Mouse (Mus musculus) hindbrain, embryonic 16.5 days (tissue): Measurements from ENCODE around the gene Olfr45. TPM values are rescaled to one million over a fixed set of nuclear protein-coding genes. Genes with fewer than 3 reads are reported as not detected.

Experiments used
- ATAC-seq: fragments of 200-750 bp; cut with Nextera tagmentation; 2 replicates; pipeline ENCODE4 v1.8.0; 2017; ENCODE audit warnings: moderate TSS enrichment, moderate library complexity
- H3K27ac ChIP-seq: fragments of 300-500 bp; sonication (generic); 2 replicates; pipeline ENCODE4 v1.5.1; 2014; ENCODE audit warnings: low read depth, mild to moderate bottlenecking, control low read depth, low read length, moderate library complexity
- H3K27me3 ChIP-seq: fragments of 300-500 bp; sonication (generic); replicated peaks from 2 replicates; pipeline ENCODE4 v1.6.1; 2014; ENCODE audit warnings: low read length; ENCODE audit not compliant: control insufficient read depth, insufficient read depth
- H3K36me3 ChIP-seq: fragments of 300-500 bp; sonication (generic); 2 replicates; pipeline ENCODE4 v1.6.1; 2014; ENCODE audit warnings: mild to moderate bottlenecking, low read length, moderate library complexity, mixed read lengths; ENCODE audit not compliant: control insufficient read depth, insufficient read depth
- H3K4me1 ChIP-seq: fragments of 300-500 bp; sonication (generic); 2 replicates; pipeline ENCODE4 v1.6.1; 2014; ENCODE audit warnings: low read depth, low read length; ENCODE audit not compliant: control insufficient read depth, insufficient read depth
- H3K4me2 ChIP-seq: fragments of 300-500 bp; sonication (generic); 2 replicates; pipeline ENCODE4 v1.6.1; 2014; ENCODE audit warnings: mild to moderate bottlenecking, low read length, control low read depth, moderate library complexity
- H3K4me3 ChIP-seq: fragments of 300-500 bp; sonication (generic); 2 replicates; pipeline ENCODE4 v1.5.1; 2014; ENCODE audit warnings: mild to moderate bottlenecking, low read length, control low read depth, moderate library complexity
- H3K9ac ChIP-seq: fragments of 300-500 bp; sonication (generic); 2 replicates; pipeline ENCODE4 v1.6.1; 2014; ENCODE audit warnings: low read depth, mild to moderate bottlenecking, control low read depth, low read length, moderate library complexity
- H3K9me3 ChIP-seq: fragments of 300-500 bp; sonication (generic); 2 replicates; pipeline ENCODE4 v1.6.1; 2014; ENCODE audit warnings: mild to moderate bottlenecking, low read length, moderate library complexity; ENCODE audit not compliant: control insufficient read depth
- WGBS: fragments of 180-500 bp; shearing (Covaris S2); extraction: QIAGEN DNeasy Blood & Tissue Kit; methylation state at CpG from one replicate; pipeline ENCODE4 v1.1.7; 2014; 5-methylcytosine and 5-hydroxymethylcytosine counted together
- polyA plus RNA-seq: library from polyadenylated mRNA; unstranded; fragments of >200 nt; fragmentation: Nextera tagmentation; extraction: Ambion mirVana; gene quantifications from 2 replicates; pipeline ENCODE4 v1.2.1, GENCODE M21; 2015

The Olfr45 gene
- polyA plus RNA-seq, 1 experiment from 2014 or later = not detected

DNA sequence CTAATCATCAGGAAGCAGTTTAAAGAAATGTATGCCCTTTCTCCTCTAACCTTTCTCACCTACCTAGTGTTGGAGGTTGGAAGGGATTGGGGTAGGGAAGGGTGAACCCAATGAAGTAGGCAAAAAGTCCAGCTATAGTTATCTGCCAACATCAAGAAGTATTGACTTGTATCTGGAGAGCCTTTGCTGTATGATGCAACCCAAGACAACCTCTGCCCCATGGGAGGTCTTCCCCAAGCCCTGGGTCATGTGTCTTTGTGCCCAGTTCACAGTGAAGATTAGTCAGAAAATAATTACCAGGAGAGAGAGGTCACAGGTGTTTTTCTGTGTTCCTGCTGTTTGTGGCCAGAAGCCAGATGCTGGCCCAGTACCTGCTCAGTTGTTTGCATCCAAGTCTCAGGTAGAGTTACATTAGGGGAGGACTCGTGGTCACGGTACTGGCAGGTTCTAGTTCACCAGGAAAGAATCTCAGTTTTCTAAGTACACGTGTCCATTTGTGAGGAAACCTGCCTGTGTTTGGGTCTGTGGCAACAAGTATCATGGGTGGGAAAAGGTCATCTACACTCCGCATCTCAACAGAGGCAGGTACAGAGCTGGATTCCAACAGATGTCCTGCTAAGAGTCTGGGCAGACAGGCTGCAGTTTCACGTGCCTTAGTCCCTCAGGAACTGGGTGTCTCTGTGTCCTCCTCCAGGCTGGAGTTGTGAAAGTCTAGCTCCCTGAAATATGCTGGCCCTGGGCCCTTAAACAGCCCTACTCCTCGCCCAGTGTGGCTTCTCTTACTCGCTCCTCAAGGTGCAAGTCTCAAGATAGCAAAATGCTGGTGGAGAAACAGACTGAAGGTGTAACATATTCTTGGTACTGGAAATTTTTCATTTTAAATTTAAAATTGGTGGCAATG lies 35.7 kb downstream of the Olfr45 start:
- 84% methylated on average over 7 of the region's 7 CpGs for WGBS
- Histone ChIP-seq H3K9me3 (no peaks in the 10 kb centered on the region), H3K27me3 (no peaks in the 10 kb centered on the region)

DNA sequence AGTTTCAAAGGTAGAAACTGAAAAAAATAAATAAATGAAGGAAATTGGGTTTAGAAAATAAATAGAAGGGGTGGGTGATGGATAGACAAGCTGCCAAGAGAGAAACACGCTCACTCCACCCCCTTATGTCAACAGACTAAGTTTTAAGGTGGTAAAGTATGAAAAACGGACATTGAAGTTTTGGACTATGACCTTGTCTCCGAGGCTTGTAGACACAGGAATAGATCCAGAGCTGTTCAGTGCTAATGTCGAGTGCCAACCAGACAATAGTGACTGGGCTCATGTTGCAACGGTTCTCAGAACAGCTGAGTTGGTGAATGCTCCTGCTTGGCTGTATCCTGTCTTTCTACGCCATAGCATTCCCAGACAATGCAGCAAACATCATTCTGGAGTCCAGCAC lies 39.3 kb downstream of the Olfr45 start:
- WGBS = 81% methylated on average over 6 of the region's 6 CpGs
- Histone ChIP-seq H3K9ac (no peak overlapping the region), H3K4me2 (no peak overlapping the region), H3K4me1 (no peaks in the 10 kb centered on the region), H3K27ac (no peak overlapping the region), H3K36me3 (no peaks in the 10 kb centered on the region), H3K9me3 (no peaks in the 10 kb centered on the region), H3K4me3 (no peak overlapping the region), H3K27me3 (no peaks in the 10 kb centered on the region)
- no peak for ATAC-seq

More for the DNA sequence above, 35.7 kb downstream of the Olfr45 start:
- Histone ChIP-seq H3K4me2 (no peak overlapping the region), H3K4me3 (no peak overlapping the region), H3K36me3 (no peaks in the 10 kb centered on the region), H3K9ac (no peak overlapping the region), H3K4me1 (no peaks in the 10 kb centered on the region), H3K27ac (no peak overlapping the region)
- no peak for ATAC-seq

DNA sequence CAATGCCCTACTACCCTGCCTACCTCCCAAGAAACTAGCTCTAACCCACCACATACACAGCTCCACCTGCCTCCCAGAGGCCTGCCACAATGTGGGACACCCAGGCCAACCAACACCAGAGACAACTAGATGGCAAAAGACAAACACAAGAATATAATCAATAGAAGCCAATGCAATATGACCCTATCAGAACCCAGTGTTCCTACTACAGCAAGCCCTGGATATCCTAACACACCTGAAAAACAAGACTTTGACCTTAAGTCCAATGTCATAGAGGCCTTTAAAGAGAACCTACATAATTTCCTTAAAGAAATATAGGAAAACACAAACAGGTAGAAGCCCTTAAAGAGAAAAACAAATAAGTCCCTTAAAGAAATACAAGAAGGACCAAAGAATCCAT lies 43.8 kb downstream of the Olfr45 start:
- no peaks in the 10 kb centered on the region for H3K36me3 ChIP-seq
- no peaks in the 10 kb centered on the region; the same call in 1 of the 2 replicates for H3K9me3 ChIP-seq
- no peaks in the 10 kb centered on the region for H3K4me1 ChIP-seq
- no peak overlapping the region for H3K27ac ChIP-seq
- ATAC-seq = no peak
- H3K4me2 ChIP-seq = no peak overlapping the region
- H3K9ac ChIP-seq = no peak overlapping the region
- H3K4me3 ChIP-seq = no peak overlapping the region
- H3K27me3 ChIP-seq = no peaks in the 10 kb centered on the region

- Histone ChIP-seq H3K36me3 (no peaks in the 10 kb centered on the region), H3K9me3 (no peaks in the 10 kb centered on the region), H3K27me3 (no peaks in the 10 kb centered on the region), H3K4me2 (no peak overlapping the region), H3K9ac (no peak overlapping the region), H3K27ac (no peak overlapping the region), H3K4me3 (no peak overlapping the region), H3K4me1 (no peaks in the 10 kb centered on the region)
- 72% methylated on average over 2 of the region's 2 CpGs for WGBS
- ATAC-seq = no peak
These were observed 51.4 kb downstream of the Olfr45 start for GRCm38 (mm10) chr7:140733162-140733561.

Other genes with a start within 250 kb of the Olfr45 start
- gene Olfr533, start 218.6 kb upstream of the Olfr45 start, polyA plus RNA-seq = not detected in 2 replicates
- gene Olfr535, start 197.7 kb upstream of the Olfr45 start, polyA plus RNA-seq = not detected in 2 replicates
- gene Olfr536, start 174.6 kb upstream of the Olfr45 start, polyA plus RNA-seq = not detected in 2 replicates
- gene Olfr538, start 114.1 kb upstream of the Olfr45 start, polyA plus RNA-seq = not detected in 2 replicates
- gene Olfr46, start 80.7 kb upstream of the Olfr45 start, polyA plus RNA-seq = 0.05 TPM in 1 of 2 replicates, not detected in the other
- gene Olfr61, start 53.0 kb upstream of the Olfr45 start, polyA plus RNA-seq = not detected in 2 replicates
- gene Olfr53, start 35.5 kb upstream of the Olfr45 start, polyA plus RNA-seq = not detected in 2 replicates
- 0.05 TPM in 1 of 2 replicates, not detected in the other for gene Olfr539, start 22.0 kb upstream of the Olfr45 start, polyA plus RNA-seq
- not detected in 2 replicates for gene Olfr541, start 15.3 kb downstream of the Olfr45 start, polyA plus RNA-seq
- not detected in 2 replicates for gene Cyp2e1, start 81.8 kb downstream of the Olfr45 start, polyA plus RNA-seq
- 0.60 and 0.89 TPM in 2 replicates for gene Syce1, start 105.9 kb downstream of the Olfr45 start, polyA plus RNA-seq
- gene Zfp941, start 140.2 kb downstream of the Olfr45 start, polyA plus RNA-seq = 28.8 and 32.3 TPM in 2 replicates
- not detected in 2 replicates for gene Urah, start 153.1 kb downstream of the Olfr45 start, polyA plus RNA-seq
- not detected in 2 replicates for gene Scgb1c1, start 163.6 kb downstream of the Olfr45 start, polyA plus RNA-seq
- gene Odf3, start 165.9 kb downstream of the Olfr45 start, polyA plus RNA-seq = 0.21 and 0.29 TPM in 2 replicates
- 0.19 TPM in 1 of 2 replicates, not detected in the other for gene Gm45785, start 174.4 kb downstream of the Olfr45 start, polyA plus RNA-seq
- 110 and 112 TPM in 2 replicates for gene Ric8a, start 175.0 kb downstream of the Olfr45 start, polyA plus RNA-seq
- gene Bet1l, start 175.6 kb downstream of the Olfr45 start, polyA plus RNA-seq = 37.5 and 47.5 TPM in 2 replicates
- 259 and 260 TPM in 2 replicates for gene Psmd13, start 200.0 kb downstream of the Olfr45 start, polyA plus RNA-seq
- gene Sirt3, start 200.4 kb downstream of the Olfr45 start, polyA plus RNA-seq = 60.8 and 70.6 TPM in 2 replicates
- gene Cox8b, start 218.5 kb downstream of the Olfr45 start, polyA plus RNA-seq = 2.0 TPM in 1 of 2 replicates, not detected in the other
- 0.65 and 0.75 TPM in 2 replicates for gene Nlrp6, start 239.0 kb downstream of the Olfr45 start, polyA plus RNA-seq